Mouse (Mus musculus) skeletal muscle tissue, postnatal 0 days (tissue): Measurements from ENCODE around the gene Trim43c. TPM values are rescaled to one million over a fixed set of nuclear protein-coding genes. Genes with fewer than 3 reads are reported as not detected.

Experiments used
- polyA plus RNA-seq: library from polyadenylated mRNA; unstranded; fragments of >200 nt; fragmentation: Nextera tagmentation; extraction: Ambion mirVana; gene quantifications from 2 replicates; pipeline ENCODE4 v1.2.1, GENCODE M21; 2015

Gene Trim43c
- 0.09 TPM in 1 of 2 replicates, not detected in the other for polyA plus RNA-seq

DNA sequence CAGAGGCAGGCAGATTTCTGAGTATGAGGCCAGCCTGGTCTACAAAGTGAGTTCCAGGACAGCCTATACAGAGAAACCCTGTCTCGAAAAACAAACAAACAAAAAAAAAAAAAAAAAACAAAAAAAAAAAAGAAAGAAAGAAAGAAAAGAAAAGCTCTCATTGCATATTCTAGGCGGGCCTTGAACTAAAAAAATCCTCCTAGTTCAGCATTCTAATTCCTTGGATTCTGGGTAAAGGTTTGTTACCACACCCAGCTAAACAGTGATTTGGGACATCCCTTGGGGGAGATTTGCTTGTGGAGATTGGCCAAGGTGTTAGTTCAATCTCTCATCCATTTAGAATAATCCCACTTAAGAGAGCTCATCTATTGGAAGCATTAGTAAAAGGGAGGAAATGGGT lies at the start of gene Trim43c:
TSS of gene Trim43c (plus strand) at position 301 of the 400 bp plus-strand sequence.

Other genes starting within 250 kb of the Trim43c start
- 18.2 and 24.2 TPM in 2 replicates for gene Mthfsl, start 118.9 kb upstream of the Trim43c start, polyA plus RNA-seq
- 0.49 and 0.74 TPM in 2 replicates for gene Bcl2a1d, start 107.2 kb upstream of the Trim43c start, polyA plus RNA-seq
- 0.54 TPM in 2 replicates for gene Bcl2a1a, start 117.7 kb downstream of the Trim43c start, polyA plus RNA-seq